Mouse (Mus musculus): ENCODE results near the gene Ocln. TPM values are rescaled to one million over a fixed set of nuclear protein-coding genes. Genes with fewer than 3 reads are reported as not detected.

The Ocln gene
- total RNA-seq, 1 experiment, result 6.2 TPM

DNA sequence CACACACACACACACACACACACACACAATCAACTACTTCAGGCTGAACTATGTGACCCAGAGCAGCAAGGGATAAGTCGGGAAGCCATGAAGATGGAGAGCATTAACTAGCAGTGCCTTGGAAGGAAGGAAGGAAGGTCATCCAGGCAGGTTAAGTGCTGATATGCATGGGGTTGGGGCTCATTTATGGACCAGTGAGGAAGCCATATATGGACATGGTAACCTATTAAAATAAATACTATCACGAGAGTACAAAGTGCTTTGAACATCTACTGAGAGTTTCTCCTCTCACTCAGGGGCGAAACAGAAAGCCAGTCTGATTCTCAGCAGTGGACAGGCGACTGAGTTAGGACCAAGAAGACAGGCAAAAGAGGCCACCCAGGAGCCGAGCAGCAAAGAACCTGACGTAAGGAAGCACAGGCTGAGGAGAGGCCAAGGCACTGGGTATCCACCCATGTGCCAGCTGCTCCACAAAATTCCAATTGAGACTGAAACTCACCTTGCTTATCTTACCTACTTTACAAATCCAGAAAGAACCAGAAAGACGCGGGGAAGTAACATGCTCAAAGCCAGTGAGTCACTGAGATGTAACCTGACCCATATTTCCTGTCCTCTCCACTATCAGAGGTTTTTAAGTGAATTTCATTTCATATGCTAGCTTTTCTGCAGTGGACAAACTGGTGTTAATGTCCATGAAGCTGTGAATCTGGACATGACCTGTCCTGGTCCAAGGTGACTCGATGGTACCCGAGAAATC, 9.3 kb downstream of the Ocln start:
- TF ChIP-seq HCFC1 (IDR thresholded peaks at IDR 0.05; ENCODE audit: borderline replicate concordance, insufficient read depth, low read length), result no peak
- no peak for TF ChIP-seq MAFK (IDR thresholded peaks at IDR 0.05; ENCODE audit: insufficient read depth, low read depth, low read length)
- TF ChIP-seq CHD2 (IDR thresholded peaks at IDR 0.05; ENCODE audit: low read depth, low read length), result no peak
- no peak for TF ChIP-seq ZNF384 (IDR thresholded peaks at IDR 0.05; ENCODE audit: low read depth, low read length)
- no peak for TF ChIP-seq ZC3H11A (IDR thresholded peaks at IDR 0.05; ENCODE audit: borderline replicate concordance, low read depth, low read length)
- in situ Hi-C loops (cut with MboI; ENCODE audit: low sequenced_read_pairs in 2 of 2, unreplicated experiment in 2 of 2), result no loop called here
- Histone ChIP-seq H3K9ac (ENCODE audit: insufficient read depth, low read depth, low read length, poor library complexity, severe bottlenecking) (no peak overlapping the region), H3K9me3 (ENCODE audit: control insufficient read depth, insufficient read depth, low read depth, low read length) (no peaks in the 10 kb centered on the region), H3K4me3 (ENCODE audit: insufficient read depth in 1 of 2, low read depth in 1 of 2, low read length in 2 of 2, poor library complexity in 1 of 2, severe bottlenecking in 1 of 2) (no peak overlapping the region), H3K4me1 (ENCODE audit: control insufficient read depth in 2 of 2, insufficient read depth in 2 of 2, low read length in 2 of 2, poor library complexity in 1 of 2) (no peaks in the 10 kb centered on the region), H3K36me3 (ENCODE audit: control insufficient read depth, insufficient read depth, low read length, poor library complexity, severe bottlenecking) (no peaks in the 10 kb centered on the region), H3K27ac (ENCODE audit: insufficient read depth, low read depth, low read length, poor library complexity, severe bottlenecking) (no peak overlapping the region)
- DNase-seq (ENCODE audit: low read depth, low spot score), result no peak

- Histone ChIP-seq H3K9me3 (ENCODE audit: control insufficient read depth, insufficient read depth, low read depth, low read length) (no peaks in the 10 kb centered on the region), H3K9ac (ENCODE audit: insufficient read depth, low read depth, low read length, poor library complexity, severe bottlenecking) (no peak overlapping the region; the same call in 1 of the 2 replicates), H3K4me1 (ENCODE audit: control insufficient read depth in 2 of 2, insufficient read depth in 2 of 2, low read length in 2 of 2, poor library complexity in 1 of 2) (no peaks in the 10 kb centered on the region), H3K4me3 (ENCODE audit: insufficient read depth in 1 of 2, low read depth in 1 of 2, low read length in 2 of 2, poor library complexity in 1 of 2, severe bottlenecking in 1 of 2) (no peak overlapping the region), H3K27ac (ENCODE audit: insufficient read depth, low read depth, low read length, poor library complexity, severe bottlenecking) (no peak overlapping the region), H3K36me3 (ENCODE audit: control insufficient read depth, insufficient read depth, low read length, poor library complexity, severe bottlenecking) (no peaks in the 10 kb centered on the region)
- DNase-seq (ENCODE audit: low read depth, low spot score), result no peak
- in situ Hi-C loops (cut with MboI; ENCODE audit: low sequenced_read_pairs in 2 of 2, unreplicated experiment in 2 of 2), result no loop called here
- peak; percentile 55; the same call in 1 of the 2 replicates for TF ChIP-seq ZNF384 (IDR thresholded peaks at IDR 0.05; ENCODE audit: low read depth, low read length)
- TF ChIP-seq CHD2 (IDR thresholded peaks at IDR 0.05; ENCODE audit: low read depth, low read length), result no peak
These were observed 16.4 kb downstream of the Ocln start for GRCm38 (mm10) chr13:100536149-100536548.

DNA sequence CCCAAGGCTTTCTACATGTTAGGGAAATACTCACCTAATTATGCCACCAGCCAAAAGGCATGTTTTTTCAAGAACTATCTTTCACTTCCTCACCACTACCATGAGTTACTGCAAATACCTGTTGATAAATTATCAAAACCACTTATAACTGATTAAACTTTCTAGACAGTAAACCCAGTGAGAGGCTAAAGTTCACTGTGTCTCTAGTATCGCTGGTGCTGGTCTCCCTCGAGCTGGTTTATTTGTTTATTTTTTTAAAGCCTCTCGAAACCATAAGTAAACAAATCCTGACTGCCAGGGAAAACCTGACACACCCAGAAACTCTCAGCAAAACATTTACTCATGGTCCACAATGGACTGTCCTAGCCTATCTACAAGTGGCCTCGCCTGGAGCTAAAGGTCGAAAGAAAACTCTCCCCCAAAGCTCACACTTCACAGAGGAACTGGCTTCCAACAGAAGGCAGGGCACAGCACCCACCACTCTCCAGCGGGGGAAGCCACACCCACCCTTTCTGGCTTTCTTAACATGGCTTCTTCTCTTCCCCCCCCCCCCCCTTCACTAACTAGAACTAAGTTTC, 19.6 kb downstream of the Ocln start:
- Histone ChIP-seq H3K9me3 (ENCODE audit: control insufficient read depth, insufficient read depth, low read depth, low read length) (no peaks in the 10 kb centered on the region), H3K4me3 (ENCODE audit: insufficient read depth in 1 of 2, low read depth in 1 of 2, low read length in 2 of 2, poor library complexity in 1 of 2, severe bottlenecking in 1 of 2) (no peak overlapping the region), H3K4me1 (ENCODE audit: control insufficient read depth in 2 of 2, insufficient read depth in 2 of 2, low read length in 2 of 2, poor library complexity in 1 of 2) (no peaks in the 10 kb centered on the region), H3K27ac (ENCODE audit: insufficient read depth, low read depth, low read length, poor library complexity, severe bottlenecking) (no peak overlapping the region), H3K36me3 (ENCODE audit: control insufficient read depth, insufficient read depth, low read length, poor library complexity, severe bottlenecking) (no peaks in the 10 kb centered on the region), H3K9ac (ENCODE audit: insufficient read depth, low read depth, low read length, poor library complexity, severe bottlenecking) (no peak overlapping the region)
- in situ Hi-C loops (cut with MboI; ENCODE audit: low sequenced_read_pairs in 2 of 2, unreplicated experiment in 2 of 2), result no loop called here
- no peak for DNase-seq (ENCODE audit: low read depth, low spot score)
- TF ChIP-seq CHD2 (IDR thresholded peaks at IDR 0.05; ENCODE audit: low read depth, low read length) (no peak), ZC3H11A (IDR thresholded peaks at IDR 0.05; ENCODE audit: borderline replicate concordance, low read depth, low read length) (no peak), ZNF384 (IDR thresholded peaks at IDR 0.05; ENCODE audit: low read depth, low read length) (no peak), MAFK (IDR thresholded peaks at IDR 0.05; ENCODE audit: insufficient read depth, low read depth, low read length) (no peak), HCFC1 (IDR thresholded peaks at IDR 0.05; ENCODE audit: borderline replicate concordance, insufficient read depth, low read length) (no peak)

- H3K4me3 ChIP-seq (ENCODE audit: insufficient read depth in 1 of 2, low read depth in 1 of 2, low read length in 2 of 2, poor library complexity in 1 of 2, severe bottlenecking in 1 of 2), result no peak overlapping the region
- TF ChIP-seq CHD2 (IDR thresholded peaks at IDR 0.05; ENCODE audit: low read depth, low read length) (no peak), ZNF384 (IDR thresholded peaks at IDR 0.05; ENCODE audit: low read depth, low read length) (no peak)
- in situ Hi-C loops (cut with MboI; ENCODE audit: low sequenced_read_pairs in 2 of 2, unreplicated experiment in 2 of 2), result no loop called here
- no peaks in the 10 kb centered on the region for H3K36me3 ChIP-seq (ENCODE audit: control insufficient read depth, insufficient read depth, low read length, poor library complexity, severe bottlenecking)
- no peaks in the 10 kb centered on the region for H3K4me1 ChIP-seq (ENCODE audit: control insufficient read depth in 2 of 2, insufficient read depth in 2 of 2, low read length in 2 of 2, poor library complexity in 1 of 2)
- no peaks in the 10 kb centered on the region for H3K9me3 ChIP-seq (ENCODE audit: control insufficient read depth, insufficient read depth, low read depth, low read length)
- no peak overlapping the region for H3K27ac ChIP-seq (ENCODE audit: insufficient read depth, low read depth, low read length, poor library complexity, severe bottlenecking)
- no peak overlapping the region for H3K9ac ChIP-seq (ENCODE audit: insufficient read depth, low read depth, low read length, poor library complexity, severe bottlenecking)
- no peak for DNase-seq (ENCODE audit: low read depth, low spot score)
These were observed 25.9 kb downstream of the Ocln start for GRCm38 (mm10) chr13:100526649-100527038.

Measured in ES-E14 (cell line).